Mouse (Mus musculus): ENCODE data around the gene March6. TPM values are rescaled to one million over a fixed set of nuclear protein-coding genes. Genes with fewer than 3 reads are reported as not detected.

Gene March6
- polyA plus RNA-seq, 1 experiment from 2014 or later: 68.3 TPM

GRCm38 (mm10) chr15:31505082-31505481 is 25.8 kb downstream of the March6 start:
- DNase-seq (ENCODE audit: low spot score): no peak
- ATAC-seq: no peak
- Histone ChIP-seq H3K27me3 (replicated peaks; ENCODE audit: control insufficient read depth, insufficient read depth, low read length) (no peaks in the 10 kb centered on the region), H3K9me3 (replicated peaks; ENCODE audit: control insufficient read depth, low read length) (no peaks in the 10 kb centered on the region), H3K4me1 (ENCODE audit: control insufficient read depth, insufficient read depth, low read length) (no peaks in the 10 kb centered on the region), H3K27ac (ENCODE audit: low read depth, low read length) (no peak overlapping the region), H3K4me3 (ENCODE audit: low read depth, low read length) (no peak overlapping the region), H3K36me3 (ENCODE audit: control insufficient read depth, insufficient read depth, low read length) (peaks cover 22% of the 10 kb centered on the region), H3K4me2 (ENCODE audit: low read length) (no peak overlapping the region), H3K9ac (ENCODE audit: low read length) (no peak overlapping the region)
- 89% methylated on average over 2 of the region's 2 CpGs for whole genome bisulfite sequencing

- ATAC-seq: no peak
- 84% methylated on average over 3 of the region's 3 CpGs for WGBS
- Histone ChIP-seq H3K4me1 (ENCODE audit: control insufficient read depth, insufficient read depth, low read length) (no peaks in the 10 kb centered on the region), H3K36me3 (ENCODE audit: control insufficient read depth, insufficient read depth, low read length) (peaks cover 28% of the 10 kb centered on the region), H3K27me3 (replicated peaks; ENCODE audit: control insufficient read depth, insufficient read depth, low read length) (no peaks in the 10 kb centered on the region), H3K4me2 (ENCODE audit: low read length) (no peak overlapping the region), H3K27ac (ENCODE audit: low read depth, low read length) (no peak overlapping the region), H3K4me3 (ENCODE audit: low read depth, low read length) (no peak overlapping the region), H3K9ac (ENCODE audit: low read length) (no peak overlapping the region), H3K9me3 (replicated peaks; ENCODE audit: control insufficient read depth, low read length) (no peaks in the 10 kb centered on the region)
- DNase-seq (ENCODE audit: low spot score): no peak
Observed at GRCm38 (mm10) chr15:31503447-31503846, 27.4 kb downstream of the March6 start.

GRCm38 (mm10) chr15:31502996-31503395 is 27.9 kb downstream of the March6 start:
- Histone ChIP-seq H3K4me2 (ENCODE audit: low read length) (no peak overlapping the region), H3K4me3 (ENCODE audit: low read depth, low read length) (no peak overlapping the region), H3K9me3 (replicated peaks; ENCODE audit: control insufficient read depth, low read length) (no peaks in the 10 kb centered on the region), H3K4me1 (ENCODE audit: control insufficient read depth, insufficient read depth, low read length) (no peaks in the 10 kb centered on the region), H3K27ac (ENCODE audit: low read depth, low read length) (no peak overlapping the region), H3K36me3 (ENCODE audit: control insufficient read depth, insufficient read depth, low read length) (peaks cover 32% of the 10 kb centered on the region), H3K9ac (ENCODE audit: low read length) (no peak overlapping the region), H3K27me3 (replicated peaks; ENCODE audit: control insufficient read depth, insufficient read depth, low read length) (no peaks in the 10 kb centered on the region)
- ATAC-seq (no peak), DNase-seq (ENCODE audit: low spot score) (no peak)
- 94% methylated on average over 4 of the region's 4 CpGs for WGBS

- no peaks in the 10 kb centered on the region for H3K4me1 ChIP-seq (ENCODE audit: control insufficient read depth, insufficient read depth, low read length)
- 96% methylated on average over 1 of the region's 1 CpGs for WGBS
- peak; percentile 29; the same call in 1 of the 2 replicates for ATAC-seq
Observed at GRCm38 (mm10) chr15:31502313-31502712, 28.5 kb downstream of the March6 start.

GRCm38 (mm10) chr15:31494803-31495202 is 36.0 kb downstream of the March6 start:
- ATAC-seq (no peak), DNase-seq (ENCODE audit: low spot score) (no peak)
- H3K36me3 ChIP-seq (ENCODE audit: control insufficient read depth, insufficient read depth, low read length): peaks cover 66% of the 10 kb centered on the region
- WGBS: 93% methylated on average over 9 of the region's 9 CpGs
- H3K4me1 ChIP-seq (ENCODE audit: control insufficient read depth, insufficient read depth, low read length): no peaks in the 10 kb centered on the region
- H3K4me2 ChIP-seq (ENCODE audit: low read length): no peak overlapping the region
- no peak overlapping the region for H3K27ac ChIP-seq (ENCODE audit: low read depth, low read length)
- H3K4me3 ChIP-seq (ENCODE audit: low read depth, low read length): no peak overlapping the region
- H3K9ac ChIP-seq (ENCODE audit: low read length): no peak overlapping the region
- H3K27me3 ChIP-seq (replicated peaks; ENCODE audit: control insufficient read depth, insufficient read depth, low read length): no peaks in the 10 kb centered on the region
- H3K9me3 ChIP-seq (replicated peaks; ENCODE audit: control insufficient read depth, low read length): no peaks in the 10 kb centered on the region

More at GRCm38 (mm10) chr15:31502313-31502712, 28.5 kb downstream of the March6 start:
- Histone ChIP-seq H3K27ac (ENCODE audit: low read depth, low read length) (no peak overlapping the region), H3K27me3 (replicated peaks; ENCODE audit: control insufficient read depth, insufficient read depth, low read length) (no peaks in the 10 kb centered on the region), H3K4me3 (ENCODE audit: low read depth, low read length) (no peak overlapping the region), H3K9me3 (replicated peaks; ENCODE audit: control insufficient read depth, low read length) (no peaks in the 10 kb centered on the region), H3K4me2 (ENCODE audit: low read length) (no peak overlapping the region), H3K36me3 (ENCODE audit: control insufficient read depth, insufficient read depth, low read length) (peaks cover 39% of the 10 kb centered on the region), H3K9ac (ENCODE audit: low read length) (no peak overlapping the region)
- no peak for DNase-seq (ENCODE audit: low spot score)

GRCm38 (mm10) chr15:31494310-31494709 is 36.5 kb downstream of the March6 start:
- Histone ChIP-seq H3K36me3 (ENCODE audit: control insufficient read depth, insufficient read depth, low read length) (peaks cover 68% of the 10 kb centered on the region), H3K4me1 (ENCODE audit: control insufficient read depth, insufficient read depth, low read length) (no peaks in the 10 kb centered on the region), H3K27ac (ENCODE audit: low read depth, low read length) (no peak overlapping the region), H3K9me3 (replicated peaks; ENCODE audit: control insufficient read depth, low read length) (no peaks in the 10 kb centered on the region), H3K9ac (ENCODE audit: low read length) (no peak overlapping the region), H3K27me3 (replicated peaks; ENCODE audit: control insufficient read depth, insufficient read depth, low read length) (no peaks in the 10 kb centered on the region), H3K4me2 (ENCODE audit: low read length) (no peak overlapping the region), H3K4me3 (ENCODE audit: low read depth, low read length) (no peak overlapping the region)
- ATAC-seq (no peak), DNase-seq (ENCODE audit: low spot score) (no peak)
- 76% methylated on average over 3 of the region's 3 CpGs for WGBS

- 15% methylated on average over 2 of the region's 2 CpGs for WGBS
- DNase-seq (ENCODE audit: low spot score): peak; percentile 22
- Histone ChIP-seq H3K9ac (ENCODE audit: low read length) (no peak overlapping the region), H3K9me3 (replicated peaks; ENCODE audit: control insufficient read depth, low read length) (no peaks in the 10 kb centered on the region), H3K4me2 (ENCODE audit: low read length) (no peak overlapping the region), H3K4me1 (ENCODE audit: control insufficient read depth, insufficient read depth, low read length) (no peaks in the 10 kb centered on the region), H3K36me3 (ENCODE audit: control insufficient read depth, insufficient read depth, low read length) (peaks cover 58% of the 10 kb centered on the region), H3K4me3 (ENCODE audit: low read depth, low read length) (no peak overlapping the region), H3K27me3 (replicated peaks; ENCODE audit: control insufficient read depth, insufficient read depth, low read length) (no peaks in the 10 kb centered on the region), H3K27ac (ENCODE audit: low read depth, low read length) (no peak overlapping the region)
- no peak for ATAC-seq
Observed at GRCm38 (mm10) chr15:31487407-31487806, 43.4 kb downstream of the March6 start.

GRCm38 (mm10) chr15:31476678-31477077 is 54.2 kb downstream of the March6 start:
- ATAC-seq: no peak
- no peak overlapping the region for H3K9ac ChIP-seq (ENCODE audit: low read length)
- no peak for DNase-seq (ENCODE audit: low spot score)
- WGBS: 94% methylated on average over 1 of the region's 1 CpGs
- H3K9me3 ChIP-seq (replicated peaks; ENCODE audit: control insufficient read depth, low read length): no peaks in the 10 kb centered on the region
- H3K27me3 ChIP-seq (replicated peaks; ENCODE audit: control insufficient read depth, insufficient read depth, low read length): no peaks in the 10 kb centered on the region
- H3K4me2 ChIP-seq (ENCODE audit: low read length): no peak overlapping the region
- peaks cover 72% of the 10 kb centered on the region for H3K36me3 ChIP-seq (ENCODE audit: control insufficient read depth, insufficient read depth, low read length)
- H3K27ac ChIP-seq (ENCODE audit: low read depth, low read length): no peak overlapping the region
- no peak overlapping the region for H3K4me3 ChIP-seq (ENCODE audit: low read depth, low read length)
- no peaks in the 10 kb centered on the region for H3K4me1 ChIP-seq (ENCODE audit: control insufficient read depth, insufficient read depth, low read length)

- no peaks in the 10 kb centered on the region for H3K9me3 ChIP-seq (replicated peaks; ENCODE audit: control insufficient read depth, low read length)
- H3K9ac ChIP-seq (ENCODE audit: low read length): no peak overlapping the region
- ATAC-seq: no peak
- peaks cover 54% of the 10 kb centered on the region for H3K36me3 ChIP-seq (ENCODE audit: control insufficient read depth, insufficient read depth, low read length)
- 72% methylated on average over 4 of the region's 4 CpGs for WGBS
- no peaks in the 10 kb centered on the region for H3K27me3 ChIP-seq (replicated peaks; ENCODE audit: control insufficient read depth, insufficient read depth, low read length)
- no peak overlapping the region for H3K27ac ChIP-seq (ENCODE audit: low read depth, low read length)
- H3K4me2 ChIP-seq (ENCODE audit: low read length): no peak overlapping the region
- no peaks in the 10 kb centered on the region for H3K4me1 ChIP-seq (ENCODE audit: control insufficient read depth, insufficient read depth, low read length)
- no peak for DNase-seq (ENCODE audit: low spot score)
- H3K4me3 ChIP-seq (ENCODE audit: low read depth, low read length): no peak overlapping the region
Observed at GRCm38 (mm10) chr15:31472645-31473574, 57.9 kb downstream of the March6 start.

Measured in forebrain, embryonic 14.5 days (tissue).